Mouse (Mus musculus): ENCODE measurements around the gene Fem1b. TPM values are rescaled to one million over a fixed set of nuclear protein-coding genes. Genes with fewer than 3 reads are reported as not detected.
"Not testable (repeated sequence)": the region's sequence is repeated elsewhere in the genome, so short reads cannot be mapped to it uniquely, and the experiment has no call there.

Gene Fem1b
- polyA plus RNA-seq (2016; fragmentation: Nextera tagmentation; extraction: Ambion mirVana) = 23.4 and 23.9 TPM in 2 replicates

DNA sequence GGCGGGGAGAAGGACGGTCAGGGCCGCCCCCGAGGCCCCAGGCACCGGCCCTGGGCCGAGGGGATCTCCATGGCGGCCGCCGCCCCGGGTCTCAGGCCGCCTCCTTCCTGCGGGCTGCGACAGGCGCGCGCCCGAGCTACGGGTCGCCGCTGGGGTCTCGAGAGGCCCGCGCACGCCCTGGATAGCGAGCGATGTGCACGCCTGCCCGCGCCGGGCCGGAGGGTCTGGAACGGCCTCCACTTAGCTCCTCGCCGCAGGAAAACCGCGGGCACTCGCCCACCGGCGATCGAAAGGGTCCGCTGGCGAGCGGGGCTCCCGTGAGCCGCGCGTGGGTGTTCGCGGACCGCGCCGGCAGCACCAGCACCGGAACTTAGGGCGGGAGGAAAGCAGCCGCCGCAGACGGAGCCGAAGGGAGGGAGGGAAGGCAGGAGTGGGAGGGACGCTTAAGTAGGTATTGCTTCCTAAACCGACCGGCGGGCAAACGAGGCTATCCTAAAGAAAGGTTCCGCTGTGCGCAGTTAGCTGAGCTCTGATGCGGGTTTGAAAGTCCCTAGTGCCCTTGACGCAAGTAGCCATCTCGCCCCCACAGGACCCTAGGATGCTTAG is at the start of gene Fem1b:
TSS of gene Fem1b (minus strand) at position 419 of the 606 bp plus-strand sequence.
- peak within 1 kb of the TSS; percentile 96 for H3K9ac ChIP-seq
- WGBS = under 1% methylated on average over 62 of the region's 68 CpGs
- ATAC-seq (ENCODE audit: insufficient number of reproducible peaks, low FRiP score) = peak; percentile 91

DNA sequence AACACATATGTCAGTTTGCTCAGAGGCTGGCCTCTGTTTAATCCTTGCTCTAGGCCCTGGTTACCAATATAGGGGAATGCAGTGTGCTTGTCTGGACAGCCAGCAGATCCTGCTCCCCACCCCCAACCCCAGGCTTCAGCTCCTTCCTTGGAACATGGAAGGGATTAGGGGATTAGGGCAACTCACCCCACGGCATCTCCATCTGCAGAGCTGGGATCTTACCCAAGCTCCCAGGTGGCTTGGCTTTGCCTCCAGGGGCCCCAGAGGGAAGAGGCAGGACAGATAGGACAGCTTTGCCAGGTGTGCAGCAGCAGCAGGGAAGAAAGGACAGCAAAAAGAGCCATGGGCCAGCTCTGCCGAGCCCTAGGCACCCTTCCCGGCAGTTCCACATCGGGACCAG is 49.1 kb upstream of the Fem1b start:
- H3K9ac ChIP-seq = no peak overlapping the region
- H3K27ac ChIP-seq (ENCODE audit: poor library complexity, severe bottlenecking) = no peak overlapping the region
- no peak for ATAC-seq (ENCODE audit: insufficient number of reproducible peaks, low FRiP score)
- H3K27me3 ChIP-seq (replicated peaks) = no peaks in the 10 kb centered on the region
- H3K36me3 ChIP-seq = no peaks in the 10 kb centered on the region
- H3K4me2 ChIP-seq = no peak overlapping the region
- H3K4me3 ChIP-seq = no peak overlapping the region
- H3K4me1 ChIP-seq (replicated peaks) = peaks cover 12% of the 10 kb centered on the region
- WGBS = 64% methylated on average over 4 of the region's 4 CpGs
- H3K9me3 ChIP-seq (replicated peaks) = no peaks in the 10 kb centered on the region

More for the DNA sequence above, at the start of gene Fem1b:
- Histone ChIP-seq H3K9me3 (replicated peaks) (no peaks in the 10 kb centered on the region), H3K4me1 (replicated peaks) (peaks cover 27% of the 10 kb centered on the region), H3K36me3 (no peaks in the 10 kb centered on the region), H3K27me3 (replicated peaks) (no peaks in the 10 kb centered on the region), H3K4me2 (peak within 1 kb of the TSS; percentile 98), H3K27ac (ENCODE audit: poor library complexity, severe bottlenecking) (peak within 1 kb of the TSS; percentile 90), H3K4me3 (peak within 1 kb of the TSS; percentile 96)

DNA sequence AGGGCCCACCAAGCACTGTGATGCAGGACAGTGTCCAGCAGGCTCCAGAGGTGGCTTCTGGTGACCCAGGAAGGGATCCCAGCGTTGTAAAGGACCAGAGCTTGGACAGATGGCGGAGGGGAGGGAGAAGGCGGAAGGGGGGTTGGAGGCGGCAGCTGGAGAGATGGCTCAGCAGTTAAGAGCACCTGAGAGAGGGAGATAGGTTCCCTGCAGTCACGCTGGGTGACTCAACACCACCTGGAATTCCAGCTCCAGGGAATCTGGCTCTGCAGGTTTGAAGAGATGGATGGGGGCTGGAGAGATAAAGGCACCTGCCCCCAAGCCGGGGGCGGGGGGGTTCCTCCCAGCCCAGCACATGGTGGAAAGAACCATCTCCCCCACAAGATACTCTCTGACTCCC is 48.4 kb upstream of the Fem1b start:
- H3K36me3 ChIP-seq; H3K4me3 ChIP-seq; H3K9me3 ChIP-seq (replicated peaks); H3K9ac ChIP-seq; H3K27me3 ChIP-seq (replicated peaks); ATAC-seq (ENCODE audit: insufficient number of reproducible peaks, low FRiP score); H3K4me2 ChIP-seq; H3K27ac ChIP-seq (ENCODE audit: poor library complexity, severe bottlenecking): not testable (repeated sequence)
- WGBS = 51% methylated on average over 7 of the region's 7 CpGs
- H3K4me1 ChIP-seq (replicated peaks) = peaks cover 12% of the 10 kb centered on the region

DNA sequence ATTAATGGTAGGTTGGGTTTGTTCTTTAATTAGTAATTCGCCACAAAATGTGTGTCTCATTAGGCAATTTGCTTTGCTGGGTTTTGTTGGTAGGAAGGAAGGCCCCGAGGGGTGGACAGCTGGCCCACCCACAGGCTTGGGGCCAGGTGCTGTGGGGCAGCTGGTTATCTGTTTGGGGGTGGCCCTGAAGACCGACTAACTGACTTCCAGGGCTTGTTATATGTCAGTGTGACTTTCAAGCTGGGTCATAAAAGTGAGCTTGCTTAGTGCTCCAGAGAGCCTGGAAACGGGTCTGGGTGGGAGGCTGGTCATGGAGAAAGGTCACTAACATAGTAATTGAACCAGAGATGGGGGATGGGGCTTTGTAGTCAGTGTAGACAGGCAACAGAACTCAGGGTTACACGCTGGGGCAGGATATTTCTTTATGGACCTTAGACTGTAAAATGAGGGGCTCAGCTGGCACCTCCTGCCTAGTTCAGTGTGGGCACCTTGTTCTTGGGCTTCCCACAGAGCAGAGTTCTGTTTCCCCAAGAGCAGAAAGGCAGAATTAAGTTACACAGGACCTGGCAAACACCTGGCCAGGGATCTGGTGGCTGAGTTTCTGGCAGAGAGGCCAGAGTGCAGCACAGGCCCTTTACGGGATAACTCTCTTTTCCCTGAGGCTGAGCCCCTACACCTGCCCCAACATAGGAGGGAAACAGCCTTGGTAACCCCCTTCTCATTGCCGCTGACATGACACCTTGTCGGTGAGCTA is 46.7 kb upstream of the Fem1b start:
- WGBS = 59% methylated on average over 8 of the region's 8 CpGs
- Histone ChIP-seq H3K27ac (ENCODE audit: poor library complexity, severe bottlenecking) (no peak overlapping the region), H3K9ac (no peak overlapping the region), H3K4me2 (no peak overlapping the region), H3K4me1 (replicated peaks) (peaks cover 21% of the 10 kb centered on the region), H3K27me3 (replicated peaks) (no peaks in the 10 kb centered on the region), H3K4me3 (no peak overlapping the region), H3K36me3 (no peaks in the 10 kb centered on the region), H3K9me3 (replicated peaks) (no peaks in the 10 kb centered on the region)
- no peak for ATAC-seq (ENCODE audit: insufficient number of reproducible peaks, low FRiP score)

DNA sequence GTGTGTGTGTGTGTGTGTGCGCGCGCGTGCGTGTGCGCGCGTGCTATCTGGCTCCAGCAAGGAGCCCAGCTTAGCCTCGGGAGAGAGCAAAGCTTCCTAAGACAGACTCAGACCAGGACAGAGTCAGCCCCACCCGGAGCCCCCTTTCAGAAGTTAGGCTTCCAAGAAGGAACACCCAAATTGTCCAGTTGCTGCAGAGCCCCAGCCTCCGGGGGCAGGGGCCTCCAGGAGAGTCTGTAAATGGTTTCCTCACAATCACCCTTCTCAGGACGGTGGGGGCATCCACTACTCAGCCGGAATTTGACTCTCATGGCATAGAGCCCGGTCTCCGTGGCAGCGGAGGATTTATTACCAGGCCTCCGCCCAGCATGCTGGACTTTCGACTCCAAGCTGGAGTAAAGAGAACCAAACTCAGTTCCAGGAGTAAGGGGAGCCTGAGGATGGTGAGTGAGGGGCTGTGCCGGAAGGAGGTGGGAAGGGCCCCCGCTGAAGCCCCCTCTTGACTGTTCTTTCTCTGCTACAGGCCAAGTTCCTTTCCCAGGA is 46.1 kb upstream of the Fem1b start, which contains the start of gene Calml4:
TSS of gene Calml4 (plus strand) at position 362 of the 543 bp plus-strand sequence.
- Histone ChIP-seq H3K9me3 (replicated peaks) (no peaks in the 10 kb centered on the region), H3K27me3 (replicated peaks) (no peaks in the 10 kb centered on the region), H3K9ac (no peak within 1 kb of the TSS), H3K4me3 (no peak within 1 kb of the TSS), H3K27ac (ENCODE audit: poor library complexity, severe bottlenecking) (0 out of 2 replicates have a peak within 1 kb of the TSS, but pooled peaks have one; percentile 9), H3K36me3 (no peaks in the 10 kb centered on the region), H3K4me1 (replicated peaks) (peaks cover 21% of the 10 kb centered on the region), H3K4me2 (no peak within 1 kb of the TSS)
- WGBS = 60% methylated on average over 20 of the region's 20 CpGs
- no peak; the same call in 1 of the 2 replicates for ATAC-seq (ENCODE audit: insufficient number of reproducible peaks, low FRiP score)

DNA sequence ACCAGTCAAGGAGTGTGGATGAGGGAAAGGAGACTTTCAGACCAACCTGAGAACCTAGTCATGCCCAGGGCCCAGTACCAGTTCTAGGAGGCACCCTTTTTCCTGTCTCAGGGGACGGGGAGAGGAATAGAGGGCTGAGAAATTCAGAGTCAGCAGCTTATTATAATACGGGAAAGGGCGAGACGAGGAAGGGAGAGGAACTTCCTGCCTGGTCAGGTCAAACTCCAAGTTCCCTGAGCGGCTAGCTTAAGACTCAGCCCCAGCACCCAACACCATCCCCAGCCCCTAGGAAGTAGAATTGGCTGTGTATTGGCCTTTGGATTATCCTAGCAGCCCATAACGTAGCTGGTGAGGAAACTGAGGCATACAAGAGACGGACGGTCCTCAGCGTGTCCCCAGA is 45.5 kb upstream of the Fem1b start:
- Histone ChIP-seq H3K9ac (no peak overlapping the region), H3K27ac (ENCODE audit: poor library complexity, severe bottlenecking) (no peak overlapping the region), H3K4me1 (replicated peaks) (peaks cover 21% of the 10 kb centered on the region), H3K4me2 (no peak overlapping the region), H3K9me3 (replicated peaks) (no peaks in the 10 kb centered on the region), H3K27me3 (replicated peaks) (no peaks in the 10 kb centered on the region), H3K36me3 (peaks cover 2% of the 10 kb centered on the region; the same call in 1 of the 2 replicates), H3K4me3 (no peak overlapping the region)
- 73% methylated on average over 9 of the region's 9 CpGs for WGBS
- ATAC-seq (ENCODE audit: insufficient number of reproducible peaks, low FRiP score) = no peak

GRCm38 (mm10) chr9:62854483-62854882 is 42.7 kb upstream of the Fem1b start:
- Histone ChIP-seq H3K9ac (no peak overlapping the region), H3K27ac (ENCODE audit: poor library complexity, severe bottlenecking) (no peak overlapping the region), H3K9me3 (replicated peaks) (no peaks in the 10 kb centered on the region), H3K4me3 (no peak overlapping the region), H3K27me3 (replicated peaks) (no peaks in the 10 kb centered on the region), H3K4me2 (no peak overlapping the region), H3K4me1 (replicated peaks) (peaks cover 21% of the 10 kb centered on the region), H3K36me3 (peaks cover 27% of the 10 kb centered on the region)
- 50% methylated on average over 4 of the region's 4 CpGs for WGBS
- no peak for ATAC-seq (ENCODE audit: insufficient number of reproducible peaks, low FRiP score)

DNA sequence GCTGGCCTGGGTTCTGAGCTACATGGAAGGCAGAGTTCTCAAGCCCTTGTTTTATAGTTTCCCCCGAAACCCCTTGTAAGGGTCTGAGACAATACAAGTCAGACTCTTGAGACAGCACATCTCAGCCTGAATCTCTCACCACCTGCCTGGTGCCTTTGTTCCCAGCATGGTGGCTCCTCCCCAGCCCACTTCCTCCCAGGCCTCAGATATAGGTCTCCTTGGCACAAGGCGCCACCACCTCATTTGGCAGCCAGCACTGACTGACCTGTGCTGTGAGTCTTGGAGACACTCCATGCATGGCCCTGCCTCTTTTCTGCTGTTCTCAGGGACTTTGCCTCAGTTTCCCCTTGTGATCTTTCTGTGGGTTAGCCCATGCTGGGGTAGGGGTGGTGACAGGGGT is 39.8 kb upstream of the Fem1b start:
- no peak overlapping the region for H3K9ac ChIP-seq
- no peak overlapping the region for H3K4me2 ChIP-seq
- no peak overlapping the region for H3K27ac ChIP-seq (ENCODE audit: poor library complexity, severe bottlenecking)
- H3K4me1 ChIP-seq (replicated peaks) = peaks cover 14% of the 10 kb centered on the region
- 84% methylated on average over 2 of the region's 2 CpGs for WGBS
- no peaks in the 10 kb centered on the region for H3K9me3 ChIP-seq (replicated peaks)
- ATAC-seq (ENCODE audit: insufficient number of reproducible peaks, low FRiP score) = no peak
- H3K36me3 ChIP-seq = peaks cover 43% of the 10 kb centered on the region
- H3K27me3 ChIP-seq (replicated peaks) = no peaks in the 10 kb centered on the region
- H3K4me3 ChIP-seq = no peak overlapping the region

- Histone ChIP-seq H3K9me3 (replicated peaks) (no peaks in the 10 kb centered on the region), H3K9ac (no peak overlapping the region), H3K27me3 (replicated peaks) (no peaks in the 10 kb centered on the region), H3K4me2 (no peak overlapping the region), H3K36me3 (peaks cover 44% of the 10 kb centered on the region), H3K27ac (ENCODE audit: poor library complexity, severe bottlenecking) (no peak overlapping the region), H3K4me1 (replicated peaks) (peaks cover 5% of the 10 kb centered on the region), H3K4me3 (no peak overlapping the region)
- 89% methylated on average over 3 of the region's 3 CpGs for WGBS
- ATAC-seq (ENCODE audit: insufficient number of reproducible peaks, low FRiP score) = no peak
These were observed 36.9 kb upstream of the Fem1b start for GRCm38 (mm10) chr9:62848641-62849040.

- peaks cover 5% of the 10 kb centered on the region for H3K4me1 ChIP-seq (replicated peaks)
- H3K27me3 ChIP-seq (replicated peaks) = no peaks in the 10 kb centered on the region
- no peak overlapping the region for H3K4me3 ChIP-seq
- H3K36me3 ChIP-seq = peaks cover 44% of the 10 kb centered on the region
- no peaks in the 10 kb centered on the region for H3K9me3 ChIP-seq (replicated peaks)
- no peak overlapping the region for H3K27ac ChIP-seq (ENCODE audit: poor library complexity, severe bottlenecking)
- peak; percentile 64 for ATAC-seq (ENCODE audit: insufficient number of reproducible peaks, low FRiP score)
- H3K9ac ChIP-seq = no peak overlapping the region; the same call in 1 of the 2 replicates
- 4% methylated on average over 3 of the region's 3 CpGs for WGBS
- H3K4me2 ChIP-seq = no peak overlapping the region
These were observed 36.0 kb upstream of the Fem1b start for GRCm38 (mm10) chr9:62847694-62848093.

DNA sequence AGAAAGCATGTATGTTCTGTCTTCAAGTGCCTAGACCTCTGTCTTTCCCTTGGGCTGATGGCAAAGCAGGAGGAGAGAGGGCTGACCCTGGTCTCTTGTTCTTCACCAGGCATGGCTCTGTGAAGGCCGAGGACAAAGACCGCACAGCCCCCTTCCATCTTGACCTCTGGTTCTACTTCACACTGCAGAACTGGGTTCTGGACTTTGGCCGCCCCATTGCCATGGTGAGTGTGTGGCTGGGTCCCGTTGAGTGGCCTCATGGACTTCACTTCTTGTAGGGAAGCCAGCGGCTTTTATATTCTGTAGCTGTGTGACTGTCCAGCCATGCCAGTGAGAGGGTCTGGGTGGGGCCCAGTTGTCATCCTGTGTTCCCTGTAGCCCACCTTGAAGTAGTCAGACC is 32.7 kb upstream of the Fem1b start:
- H3K4me1 ChIP-seq (replicated peaks) = peaks cover 12% of the 10 kb centered on the region
- no peak overlapping the region for H3K27ac ChIP-seq (ENCODE audit: poor library complexity, severe bottlenecking)
- no peak overlapping the region for H3K4me3 ChIP-seq
- no peak overlapping the region for H3K4me2 ChIP-seq
- no peak overlapping the region for H3K9ac ChIP-seq
- ATAC-seq (ENCODE audit: insufficient number of reproducible peaks, low FRiP score) = no peak
- no peaks in the 10 kb centered on the region for H3K9me3 ChIP-seq (replicated peaks)
- H3K27me3 ChIP-seq (replicated peaks) = no peaks in the 10 kb centered on the region
- 85% methylated on average over 5 of the region's 5 CpGs for WGBS
- H3K36me3 ChIP-seq = peaks cover 17% of the 10 kb centered on the region

Measured in heart, embryonic 12.5 days (tissue).